Comparison of ENCODE assay signal across 12 mouse cellular contexts in genomic region chr2:162568308-162569100, GRCm38 (mm10).
DNase-seq lines count a peak whose midpoint lies in the region; ATAC-seq and TF ChIP-seq lines count a peak whose summit lies in the region.
"Had no signal": no experiment of that assay in that cellular context is flagged by ENCODE, and none has a peak within 500 bp of the region (broad histone marks: within the 10 kb centered on the region; RNA-seq: fewer than 3 reads in every experiment).

No protein-coding gene starts in this region.

- no peak overlapping the region for H3K9ac ChIP-seq in heart, embryonic 11.5 days (ENCODE audit: low read depth, low read length)

- no peaks in the 10 kb centered on the region for H3K36me3 ChIP-seq in heart, embryonic 10.5 days
- H3K36me3 ChIP-seq in heart, embryonic 11.5 days (ENCODE audit: control insufficient read depth, insufficient read depth, low read length) = no peaks in the 10 kb centered on the region

- ATAC-seq in heart, embryonic 11.5 days (replicated peaks; ENCODE audit: insufficient number of reproducible peaks, low FRiP score, low TSS enrichment) = no peak
- ATAC-seq: CD4-positive, CD25-positive, alpha-beta regulatory T cell, adult 4 months had no signal

- no peaks in the 10 kb centered on the region for H3K4me1 ChIP-seq in heart, embryonic 10.5 days
- no peaks in the 10 kb centered on the region for H3K4me1 ChIP-seq in heart, embryonic 11.5 days (ENCODE audit: control insufficient read depth, insufficient read depth, low read length)

- intact Hi-C loops in left cerebral cortex, adult 2 months (cut with DNase I) = no loop called here
- intact Hi-C loops in left cerebral cortex, postnatal 36 days (cut with DNase I) = no loop called here

- H3K4me2 ChIP-seq in heart, embryonic 11.5 days = no peak overlapping the region

- no peak overlapping the region for H3K27ac ChIP-seq in heart, embryonic 10.5 days
- H3K27ac ChIP-seq in heart, embryonic 11.5 days (ENCODE audit: low read depth, low read length) = no peak overlapping the region
- no peak overlapping the region for H3K27ac ChIP-seq in left cerebral cortex, adult 2 months

- no peak overlapping the region for H3K4me3 ChIP-seq in heart, embryonic 10.5 days
- no peak overlapping the region for H3K4me3 ChIP-seq in heart, embryonic 11.5 days (ENCODE audit: low read depth, low read length)
- H3K4me3 ChIP-seq in left cerebral cortex, adult 2 months = no peak overlapping the region

- H3K27me3 ChIP-seq in heart, embryonic 10.5 days (ENCODE audit: insufficient read depth, poor library complexity, severe bottlenecking) = no peaks in the 10 kb centered on the region
- H3K27me3 ChIP-seq in heart, embryonic 11.5 days (ENCODE audit: control insufficient read depth, insufficient read depth, low read length) = no peaks in the 10 kb centered on the region

- H3K9me3 ChIP-seq in heart, embryonic 10.5 days = no peaks in the 10 kb centered on the region
- no peaks in the 10 kb centered on the region for H3K9me3 ChIP-seq in heart, embryonic 11.5 days (replicated peaks; ENCODE audit: control insufficient read depth, low read length)

- no peak for TF ChIP-seq CTCF in left cerebral cortex, adult 2 months (IDR thresholded peaks at IDR 0.05)

- peak; percentile 80 for DNase-seq in heart, embryonic 10.5 days (ENCODE audit: low spot score)
- DNase-seq in left cerebral cortex, adult 18-20 months (ENCODE audit: low spot score in 2 of 2) = peak; percentile 19 to 44
- DNase-seq in left cerebral cortex, adult 2 months (ENCODE audit: extremely low spot score in 1 of 2, low spot score in 2 of 2) = no peak
- peak; percentile 26 for DNase-seq in ZHBTc4 (ENCODE audit: low read depth, low spot score)
- peak; percentile 12 to 20 for DNase-seq in left cerebral cortex, postnatal 36 days (ENCODE audit: low spot score in 2 of 2)
- DNase-seq in natural killer cell, adult 2 months (ENCODE audit: low spot score in 2 of 2) = no peak
- no peak for DNase-seq in spleen, adult 18-20 months
- DNase-seq: cerebellum, adult 2 months; lung, adult 2 months; thymus, postnatal 25 days had no signal

- 78% methylated on average over 6 of the region's 6 CpGs for WGBS in heart, embryonic 10.5 days
- WGBS in heart, embryonic 11.5 days (ENCODE audit: insufficient replicate concordance) = 61% methylated on average over 6 of the region's 6 CpGs

Comparison
In these comparisons a context has a peak if more than half of its experiments do, and no peak if none do; other contexts are left out.
1. DNase-seq: peak in heart, embryonic 10.5 days (single experiment), left cerebral cortex, adult 18-20 months (2 of 2), ZHBTc4 (single experiment) and left cerebral cortex, postnatal 36 days (2 of 2); none in left cerebral cortex, adult 2 months (0 of 2), natural killer cell, adult 2 months (0 of 2) and spleen, adult 18-20 months (0 of 2).